ENCODE assay signal across 8 mouse cellular contexts in genomic region chr17:6655567-6656281, GRCm38 (mm10). TPM values are rescaled to one million over a fixed set of nuclear protein-coding genes. Genes with fewer than 3 reads are reported as not detected.
DNase-seq lines count a peak whose midpoint lies in the region; ATAC-seq and TF ChIP-seq lines count a peak whose summit lies in the region.
"Not testable (repeated sequence)": the region's sequence is repeated elsewhere in the genome, so short reads cannot be mapped to it uniquely, and the experiment has no call there.

Gene Dynlt1f, minus strand, starts transcription at chr17:6655900.

- H3K9me3 ChIP-seq in hindbrain, embryonic 14.5 days (ENCODE audit: control insufficient read depth, low read length); lung, postnatal 0 days (ENCODE audit: low read length): not testable (repeated sequence)

- peak; percentile 48 for DNase-seq in NIH3T3 (ENCODE audit: low read depth)
- peak; percentile 71 to 77 for DNase-seq in cerebellum, postnatal 25 days
- peak; percentile 79 for DNase-seq in gastrocnemius, adult 2 months
- peak; percentile 24 for DNase-seq in hindbrain, embryonic 14.5 days (ENCODE audit: low spot score)
- DNase-seq in layer of hippocampus, postnatal 14 days (ENCODE audit: low spot score in 2 of 2): peak; percentile 69 to 74
- peak; percentile 52 for DNase-seq in lung, postnatal 0 days (ENCODE audit: low spot score)
- DNase-seq in thymus, postnatal 10 days (ENCODE audit: low spot score in 2 of 2): peak; percentile 65 to 74

- not testable (repeated sequence) for TF ChIP-seq EP300 in lung, postnatal 0 days (IDR thresholded peaks at IDR 0.05)

- peak within 1 kb of the TSS; percentile 68 for H3K9ac ChIP-seq in hindbrain, embryonic 14.5 days
- peak within 1 kb of the TSS; percentile 23; the same call in 1 of the 2 replicates for H3K9ac ChIP-seq in lung, postnatal 0 days (replicated peaks; ENCODE audit: low read depth)

- H3K4me3 ChIP-seq in gastrocnemius, adult 2 months: peak within 1 kb of the TSS; percentile 76
- H3K4me3 ChIP-seq in hindbrain, embryonic 14.5 days (replicated peaks; ENCODE audit: low read length): peak within 1 kb of the TSS; percentile 44
- peak within 1 kb of the TSS; percentile 46 for H3K4me3 ChIP-seq in lung, postnatal 0 days (ENCODE audit: low read depth, low read length)
- peak within 1 kb of the TSS; percentile 54 for H3K4me3 ChIP-seq in olfactory bulb, adult 2 months (ENCODE audit: insufficient read depth, low read depth, low read length)

- 2% methylated on average over 20 of the region's 33 CpGs for WGBS in hindbrain, embryonic 14.5 days
- 2% methylated on average over 19 of the region's 33 CpGs for WGBS in lung, postnatal 0 days
- WGBS in olfactory bulb, adult 2 months: 3% methylated on average over 27 of the region's 33 CpGs

- H3K4me2 ChIP-seq in hindbrain, embryonic 14.5 days (replicated peaks): peak within 1 kb of the TSS; percentile 49
- H3K4me2 ChIP-seq in lung, postnatal 0 days (replicated peaks; ENCODE audit: low read depth, low read length): peak within 1 kb of the TSS; percentile 61

- H3K27ac ChIP-seq in gastrocnemius, adult 2 months: peak within 1 kb of the TSS; percentile 64
- H3K27ac ChIP-seq in hindbrain, embryonic 14.5 days: peak within 1 kb of the TSS; percentile 93
- H3K27ac ChIP-seq in lung, postnatal 0 days (ENCODE audit: low read length): peak within 1 kb of the TSS; percentile 54
- not testable (repeated sequence) for H3K27ac ChIP-seq in olfactory bulb, adult 2 months (ENCODE audit: insufficient read depth, low read depth, low read length)

- TF ChIP-seq POLR2A in olfactory bulb, adult 2 months (IDR thresholded peaks at IDR 0.05; ENCODE audit: insufficient read depth, low read depth, low read length): not testable (repeated sequence)

- H3K36me3 ChIP-seq in hindbrain, embryonic 14.5 days (replicated peaks; ENCODE audit: control insufficient read depth, insufficient read depth); lung, postnatal 0 days (ENCODE audit: insufficient read depth, low read length): not testable (repeated sequence)

- H3K27me3 ChIP-seq in hindbrain, embryonic 14.5 days (ENCODE audit: control insufficient read depth, insufficient read depth, low read length); lung, postnatal 0 days (replicated peaks; ENCODE audit: insufficient read depth, low read length): not testable (repeated sequence)

- peak; percentile 96 for ATAC-seq in hindbrain, embryonic 14.5 days (ENCODE audit: low FRiP score)
- peak; percentile 97 for ATAC-seq in lung, postnatal 0 days

- H3K4me1 ChIP-seq in hindbrain, embryonic 14.5 days (replicated peaks; ENCODE audit: control insufficient read depth, insufficient read depth, low read length); lung, postnatal 0 days (ENCODE audit: insufficient read depth, low read depth, low read length); olfactory bulb, adult 2 months (ENCODE audit: control insufficient read depth, insufficient read depth, low read length): not testable (repeated sequence)

- intact Hi-C loops in gastrocnemius, adult 2 months (cut with DNase I): not testable (repeated sequence)

- not testable (repeated sequence) for TF ChIP-seq CTCF in gastrocnemius, adult 2 months (IDR thresholded peaks at IDR 0.05); lung, postnatal 0 days (IDR thresholded peaks at IDR 0.05); olfactory bulb, adult 2 months (IDR thresholded peaks at IDR 0.05; ENCODE audit: insufficient read depth, low read depth, low read length)

RNA-seq across cellular contexts. Expression of gene Dynlt1f, which starts in this region (rescaled TPM):
- 10 to 100 TPM; 54.7 to 57.4 TPM for total RNA-seq in gastrocnemius, adult 2 months (2021)
- 290 and 320 TPM in 2 replicates for polyA plus RNA-seq in hindbrain, embryonic 14.5 days (2014; fragmentation: Nextera tagmentation; extraction: Ambion mirVana)
- 100 to 1,000 TPM in 1 of 2 experiments, 10 to 100 TPM in 1; 94.6 to 105 TPM for total RNA-seq in layer of hippocampus, postnatal 14 days (2021)
- 185 and 188 TPM in 2 replicates for polyA plus RNA-seq in lung, postnatal 0 days (2015; fragmentation: Nextera tagmentation; extraction: Ambion mirVana)
- not detected in 2 replicates for polyA plus RNA-seq in olfactory bulb, adult 2 months (2012; ENCODE audit: insufficient read depth, insufficient read length, low replicate concordance, missing spikeins)

Comparison
In these comparisons a context has a peak if more than half of its experiments do, and no peak if none do; other contexts are left out.
1. DNase-seq: peak in every context shown above with its lines; median percentile 79 in gastrocnemius, adult 2 months; 74 in cerebellum, postnatal 25 days; 72 in layer of hippocampus, postnatal 14 days; 70 in thymus, postnatal 10 days; 52 in lung, postnatal 0 days; 48 in NIH3T3; 24 in hindbrain, embryonic 14.5 days.